Mouse (Mus musculus) Muller cell, postnatal 12 days (primary cell): ENCODE results near the gene Dtl.

ENCODE experiments used
- DNase-seq: peaks from one replicate; pipeline ENCODE4 v3.0.0-alpha.2; 2015; ENCODE audit errors: inconsistent ontology term

Gene Dtl

DNA sequence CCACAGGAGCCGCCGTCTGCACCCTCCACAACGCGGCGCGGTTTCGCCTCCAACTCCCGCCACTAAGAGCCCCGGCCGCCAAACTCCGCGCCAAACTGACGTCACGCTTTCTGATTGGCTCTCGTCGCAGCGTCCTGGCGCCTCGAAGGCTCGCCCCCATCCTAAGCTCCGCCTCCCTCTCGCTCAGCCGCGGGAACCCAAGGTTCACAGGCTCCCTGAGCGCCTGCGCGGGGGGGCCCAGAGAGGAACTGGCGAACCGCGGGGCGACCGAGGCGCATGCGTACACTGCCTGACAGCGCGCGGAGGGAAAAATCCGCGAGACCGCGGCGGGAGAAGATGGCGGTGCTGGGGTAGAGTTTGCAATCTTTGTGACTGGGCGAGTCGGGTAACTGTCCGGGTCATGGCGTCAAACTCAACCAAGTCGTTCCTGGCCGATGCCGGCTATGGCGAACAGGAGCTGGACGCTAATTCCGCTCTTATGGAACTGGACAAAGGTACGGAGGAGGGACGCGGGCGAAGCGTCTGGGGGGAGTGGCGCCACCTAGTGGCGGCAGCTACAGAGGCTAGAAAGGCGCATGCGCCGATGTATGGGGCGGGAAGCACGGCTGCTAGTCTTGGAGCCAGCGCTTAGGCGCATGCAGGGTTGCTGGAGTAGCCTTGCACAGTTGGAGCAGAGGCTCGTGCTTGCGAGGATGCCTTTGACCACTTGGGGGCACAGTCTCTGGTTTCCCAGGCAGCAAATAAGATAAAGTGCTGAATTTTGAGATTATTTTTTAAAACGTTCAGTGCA is at the start of gene Dtl, which contains the start of gene Ints7:
TSS of gene Dtl (minus strand) at position 87 of the 790 bp plus-strand sequence.
TSS of gene Ints7 (plus strand) at position 179 of the 790 bp plus-strand sequence.
- peak; percentile 100 for DNase-seq

DNA sequence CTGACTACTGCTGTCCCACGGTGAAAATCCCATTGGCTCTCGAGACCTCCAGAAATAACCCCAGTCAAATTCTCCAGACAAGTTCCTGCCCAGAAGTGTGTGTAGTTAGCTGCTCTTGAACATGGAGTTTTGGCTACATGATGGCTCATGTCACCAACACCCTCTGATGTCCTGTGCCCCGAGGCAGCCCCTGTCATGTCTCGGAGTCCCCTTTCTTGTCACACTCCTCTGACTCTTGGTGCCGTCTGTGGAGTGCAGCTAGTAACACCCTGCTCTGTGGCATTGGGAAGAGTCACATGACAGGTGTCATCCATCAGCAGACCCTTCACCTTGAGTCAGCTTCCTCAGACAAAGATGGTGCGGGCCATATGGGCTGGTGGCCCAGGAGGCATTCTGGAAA is 49.7 kb upstream of the Dtl start:
- no peak for DNase-seq

GRCm38 (mm10) chr1:191624492-191624891 is 49.1 kb upstream of the Dtl start:
- no peak for DNase-seq

- no peak for DNase-seq
Observed at GRCm38 (mm10) chr1:191622801-191623200, 47.5 kb upstream of the Dtl start.

- DNase-seq = no peak
Observed at GRCm38 (mm10) chr1:191621096-191621495, 45.8 kb upstream of the Dtl start.

DNA sequence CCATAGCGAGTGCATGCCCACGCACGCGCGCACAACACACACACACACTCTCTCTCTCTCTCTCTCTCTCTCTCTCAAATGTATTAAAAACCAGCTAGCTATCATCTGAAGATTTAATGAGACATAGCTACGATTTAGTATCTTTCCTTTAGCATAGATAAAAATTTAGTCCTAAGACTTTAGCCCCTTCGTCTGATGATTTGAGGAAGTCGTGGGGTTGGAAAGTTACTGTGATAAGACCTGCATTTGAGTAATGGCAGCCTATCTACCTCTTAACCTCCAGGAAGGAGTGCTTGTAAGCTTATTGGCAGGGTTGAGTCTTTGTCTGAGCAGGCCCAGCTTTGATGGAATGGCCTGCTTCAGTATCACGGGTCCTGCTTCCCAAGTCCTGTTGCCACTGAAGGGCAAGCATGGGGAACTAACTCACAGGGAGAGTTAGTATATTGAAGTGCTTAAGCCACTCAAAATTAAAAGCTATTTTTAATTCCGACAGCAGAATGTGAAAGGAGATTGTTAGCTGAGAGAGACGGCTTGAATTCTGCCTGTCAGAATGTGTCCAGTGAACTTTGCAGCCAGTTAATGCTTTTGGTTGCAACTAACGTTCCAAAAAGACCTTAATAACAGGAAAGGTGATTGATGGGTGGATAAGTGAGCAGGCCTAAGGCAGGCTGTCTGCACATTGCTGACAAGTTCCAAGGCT is 42.9 kb upstream of the Dtl start:
- no peak for DNase-seq

DNA sequence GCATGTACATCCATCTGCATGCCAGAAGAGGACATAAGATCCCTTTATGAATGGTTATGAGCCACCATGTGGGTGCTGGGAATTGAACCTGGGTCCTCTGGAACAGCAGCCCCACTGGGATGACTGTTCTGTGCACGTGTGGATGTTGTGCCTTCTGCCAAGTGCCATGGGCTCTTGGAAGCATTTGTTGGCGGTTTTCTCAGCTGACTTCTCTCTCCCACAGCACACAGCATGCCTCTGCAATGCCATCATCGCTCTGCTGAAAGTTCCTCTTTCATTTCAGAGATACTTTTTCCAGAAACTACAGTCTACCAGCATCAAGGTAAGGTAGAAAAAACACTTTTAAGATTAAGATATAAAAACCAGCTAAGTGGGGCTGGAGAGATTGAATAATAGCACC is 42.2 kb upstream of the Dtl start:
- DNase-seq = no peak

- DNase-seq = no peak
Observed at GRCm38 (mm10) chr1:191616245-191616644, 40.9 kb upstream of the Dtl start.

DNA sequence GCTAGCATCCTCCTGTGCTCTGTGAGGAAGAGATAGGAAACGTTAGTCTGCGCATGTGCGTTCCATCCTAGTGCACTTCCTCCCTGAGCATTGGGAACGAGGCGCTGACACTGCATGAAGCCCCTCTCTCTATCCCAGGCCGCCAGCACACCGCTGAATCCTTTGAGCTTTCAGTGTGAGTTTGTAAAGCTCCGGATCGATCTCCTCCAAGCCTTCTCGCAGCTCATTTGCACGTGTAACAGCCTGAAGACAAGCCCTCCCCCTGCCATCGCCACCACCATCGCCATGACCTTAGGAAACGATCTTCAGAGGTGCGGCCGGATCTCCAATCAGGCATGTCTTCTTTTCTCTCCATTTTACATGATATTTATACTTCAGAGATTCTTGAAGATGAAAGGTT is 37.5 kb upstream of the Dtl start:
- DNase-seq = no peak

GRCm38 (mm10) chr1:191611686-191612085 is 36.3 kb upstream of the Dtl start:
- DNase-seq = no peak

GRCm38 (mm10) chr1:191610357-191610756 is 35.0 kb upstream of the Dtl start:
- no peak for DNase-seq

DNA sequence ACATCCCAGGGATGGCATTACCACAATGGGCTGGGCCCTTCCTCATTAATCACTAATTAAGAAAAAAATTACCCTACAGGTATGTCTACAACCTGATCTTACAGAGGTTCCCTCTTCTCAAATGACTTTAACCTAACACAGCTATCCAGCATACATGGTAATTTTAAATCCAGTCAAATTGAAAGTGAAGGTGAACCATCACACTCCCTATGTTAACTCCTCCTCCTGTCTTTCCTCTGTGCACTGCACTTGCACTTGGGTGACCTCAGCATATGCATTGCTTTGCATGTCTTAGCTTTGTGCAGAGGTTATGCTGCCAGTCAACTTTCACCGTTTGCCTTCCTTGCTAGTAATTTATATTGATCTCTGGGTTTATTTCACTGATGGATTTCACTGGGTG is 34.2 kb upstream of the Dtl start:
- DNase-seq = no peak

GRCm38 (mm10) chr1:191609051-191609450 is 33.7 kb upstream of the Dtl start:
- no peak for DNase-seq

- DNase-seq = no peak
Observed at GRCm38 (mm10) chr1:191604690-191605089, 29.3 kb upstream of the Dtl start.

GRCm38 (mm10) chr1:191599210-191599609 is 23.9 kb upstream of the Dtl start:
- DNase-seq = no peak

GRCm38 (mm10) chr1:191596076-191596475 is 20.7 kb upstream of the Dtl start:
- no peak for DNase-seq

- peak; percentile 22 for DNase-seq
Observed at GRCm38 (mm10) chr1:191592016-191592720, 16.8 kb upstream of the Dtl start.

DNA sequence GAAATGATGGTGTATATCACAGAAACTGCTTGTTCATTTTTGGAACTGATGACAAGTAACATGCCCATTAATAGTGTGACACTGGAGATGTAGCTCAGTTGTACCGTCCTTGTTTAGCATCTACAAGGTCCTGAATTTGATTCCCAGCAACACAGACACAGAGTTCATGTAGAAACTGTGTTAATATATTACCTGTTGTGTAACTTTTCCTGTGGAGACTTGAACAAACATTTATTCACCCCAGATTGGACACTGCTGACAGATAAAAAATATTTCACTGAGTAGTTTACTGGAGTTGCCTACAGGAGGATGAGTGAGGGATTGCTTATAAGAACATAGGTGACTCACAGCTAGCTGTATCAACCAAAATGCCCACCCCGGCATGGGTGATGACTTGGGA is 13.4 kb upstream of the Dtl start:
- no peak for DNase-seq

DNA sequence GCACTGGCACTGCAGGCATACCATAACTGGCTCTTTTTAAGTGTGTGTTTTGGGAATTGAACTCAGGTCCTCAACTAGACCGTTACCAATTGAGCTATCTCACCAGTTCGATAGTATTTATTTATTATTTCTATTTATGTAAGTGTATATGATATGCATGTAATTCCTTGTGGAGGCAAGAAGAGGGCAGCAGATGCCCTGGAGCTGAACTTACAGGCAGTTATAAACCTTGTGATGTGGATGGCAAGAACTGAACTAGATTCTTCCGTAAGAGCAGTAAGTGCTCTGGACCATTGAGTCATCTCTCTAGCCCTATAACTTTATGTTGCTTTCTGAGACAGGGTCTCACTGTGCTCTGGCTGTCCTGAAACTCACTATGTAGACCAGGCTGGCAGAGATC is 11.7 kb upstream of the Dtl start:
- DNase-seq = no peak

GRCm38 (mm10) chr1:191585704-191586103 is 10.4 kb upstream of the Dtl start:
- DNase-seq = no peak

- DNase-seq = no peak
Observed at GRCm38 (mm10) chr1:191584483-191584882, 9.1 kb upstream of the Dtl start.

DNA sequence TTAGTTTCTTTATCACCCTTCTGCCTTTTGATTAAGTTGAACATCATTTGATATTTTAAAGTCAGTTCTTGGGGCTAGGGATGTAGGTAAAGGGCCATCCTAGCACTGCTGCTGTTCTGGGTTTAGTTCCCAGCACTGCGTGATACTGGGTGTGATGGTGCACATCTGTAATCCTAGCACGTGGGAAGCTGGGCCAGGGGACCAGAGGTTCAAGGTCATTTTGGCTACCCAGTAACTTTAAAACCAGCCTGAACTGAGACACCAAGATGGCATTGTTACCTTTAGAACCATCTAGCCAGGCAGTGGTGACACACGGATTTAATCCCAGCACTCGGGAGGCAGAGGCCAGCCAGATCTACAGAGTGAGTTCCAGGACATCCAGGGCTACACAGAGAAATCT is 8.5 kb upstream of the Dtl start:
- DNase-seq = no peak

GRCm38 (mm10) chr1:191581641-191582040 is 6.3 kb upstream of the Dtl start:
- DNase-seq = no peak
